Mouse (Mus musculus): ENCODE data around the gene Slc15a3. TPM values are rescaled to one million over a fixed set of nuclear protein-coding genes. Genes with fewer than 3 reads are reported as not detected.

Gene Slc15a3
- polyA plus RNA-seq, 1 experiment from 2014 or later, result 0.33 TPM

- Histone ChIP-seq H3K4me2 (ENCODE audit: low read length) (no peak overlapping the region), H3K9ac (ENCODE audit: low read depth, low read length) (no peak overlapping the region), H3K27me3 (replicated peaks; ENCODE audit: control insufficient read depth, insufficient read depth, low read length) (no peaks in the 10 kb centered on the region), H3K27ac (ENCODE audit: low read depth, low read length) (no peak overlapping the region), H3K4me1 (ENCODE audit: control insufficient read depth, insufficient read depth, low read depth, low read length) (no peaks in the 10 kb centered on the region; the same call in 1 of the 2 replicates), H3K4me3 (ENCODE audit: low read length) (no peak overlapping the region), H3K36me3 (ENCODE audit: control insufficient read depth, insufficient read depth, low read length) (peaks cover 30% of the 10 kb centered on the region), H3K9me3 (ENCODE audit: control insufficient read depth, low read length) (no peaks in the 10 kb centered on the region)
- 90% methylated on average over 3 of the region's 3 CpGs for WGBS
- ATAC-seq, result no peak
These were observed 15.9 kb downstream of the Slc15a3 start for GRCm38 (mm10) chr19:10855422-10855821.

GRCm38 (mm10) chr19:10856520-10856919, 17.0 kb downstream of the Slc15a3 start:
- H3K4me2 ChIP-seq (ENCODE audit: low read length), result no peak overlapping the region
- H3K27ac ChIP-seq (ENCODE audit: low read depth, low read length), result no peak overlapping the region
- H3K36me3 ChIP-seq (ENCODE audit: control insufficient read depth, insufficient read depth, low read length), result peaks cover 37% of the 10 kb centered on the region
- no peaks in the 10 kb centered on the region for H3K9me3 ChIP-seq (ENCODE audit: control insufficient read depth, low read length)
- H3K27me3 ChIP-seq (replicated peaks; ENCODE audit: control insufficient read depth, insufficient read depth, low read length), result no peaks in the 10 kb centered on the region
- H3K9ac ChIP-seq (ENCODE audit: low read depth, low read length), result no peak overlapping the region
- H3K4me1 ChIP-seq (ENCODE audit: control insufficient read depth, insufficient read depth, low read depth, low read length), result no peaks in the 10 kb centered on the region; the same call in 1 of the 2 replicates
- H3K4me3 ChIP-seq (ENCODE audit: low read length), result no peak overlapping the region
- 0 out of 2 replicates have a peak, but pooled peaks have one; percentile 18 for ATAC-seq
- 47% methylated on average over 2 of the region's 2 CpGs for WGBS

GRCm38 (mm10) chr19:10860072-10860497, 20.6 kb downstream of the Slc15a3 start:
- Histone ChIP-seq H3K27me3 (replicated peaks; ENCODE audit: control insufficient read depth, insufficient read depth, low read length) (no peaks in the 10 kb centered on the region), H3K4me2 (ENCODE audit: low read length) (no peak overlapping the region), H3K4me1 (ENCODE audit: control insufficient read depth, insufficient read depth, low read depth, low read length) (no peaks in the 10 kb centered on the region; the same call in 1 of the 2 replicates), H3K27ac (ENCODE audit: low read depth, low read length) (no peak overlapping the region), H3K36me3 (ENCODE audit: control insufficient read depth, insufficient read depth, low read length) (peaks cover 71% of the 10 kb centered on the region), H3K4me3 (ENCODE audit: low read length) (no peak overlapping the region), H3K9ac (ENCODE audit: low read depth, low read length) (no peak overlapping the region), H3K9me3 (ENCODE audit: control insufficient read depth, low read length) (no peaks in the 10 kb centered on the region)
- ATAC-seq, result no peak
- WGBS, result 51% methylated on average over 22 of the region's 22 CpGs

GRCm38 (mm10) chr19:10866351-10866750, 26.8 kb downstream of the Slc15a3 start:
- WGBS, result 91% methylated on average over 13 of the region's 13 CpGs
- Histone ChIP-seq H3K9ac (ENCODE audit: low read depth, low read length) (no peak overlapping the region), H3K27me3 (replicated peaks; ENCODE audit: control insufficient read depth, insufficient read depth, low read length) (no peaks in the 10 kb centered on the region), H3K27ac (ENCODE audit: low read depth, low read length) (no peak overlapping the region), H3K4me3 (ENCODE audit: low read length) (no peak overlapping the region), H3K4me2 (ENCODE audit: low read length) (no peak overlapping the region), H3K36me3 (ENCODE audit: control insufficient read depth, insufficient read depth, low read length) (peaks cover 55% of the 10 kb centered on the region), H3K9me3 (ENCODE audit: control insufficient read depth, low read length) (no peaks in the 10 kb centered on the region), H3K4me1 (ENCODE audit: control insufficient read depth, insufficient read depth, low read depth, low read length) (peaks cover 22% of the 10 kb centered on the region)
- no peak for ATAC-seq

GRCm38 (mm10) chr19:10867946-10868622, 28.6 kb downstream of the Slc15a3 start:
- Histone ChIP-seq H3K4me1 (ENCODE audit: control insufficient read depth, insufficient read depth, low read depth, low read length) (peaks cover 22% of the 10 kb centered on the region), H3K36me3 (ENCODE audit: control insufficient read depth, insufficient read depth, low read length) (peaks cover 49% of the 10 kb centered on the region), H3K27ac (ENCODE audit: low read depth, low read length) (peak overlapping the region; percentile 35), H3K9me3 (ENCODE audit: control insufficient read depth, low read length) (no peaks in the 10 kb centered on the region), H3K9ac (ENCODE audit: low read depth, low read length) (peak overlapping the region; percentile 95), H3K4me2 (ENCODE audit: low read length) (peak overlapping the region; percentile 82), H3K4me3 (ENCODE audit: low read length) (peak overlapping the region; percentile 85), H3K27me3 (replicated peaks; ENCODE audit: control insufficient read depth, insufficient read depth, low read length) (no peaks in the 10 kb centered on the region)
- ATAC-seq, result 0 out of 2 replicates have a peak, but pooled peaks have one; percentile 1
- 18% methylated on average over 5 of the region's 5 CpGs for WGBS

GRCm38 (mm10) chr19:10868623-10869141, 29.2 kb downstream of the Slc15a3 start:
- WGBS, result under 1% methylated on average over 17 of the region's 17 CpGs
- H3K4me2 ChIP-seq (ENCODE audit: low read length), result peak overlapping the region; percentile 82
- ATAC-seq, result peak; percentile 40
- peaks cover 43% of the 10 kb centered on the region for H3K36me3 ChIP-seq (ENCODE audit: control insufficient read depth, insufficient read depth, low read length)
- H3K27ac ChIP-seq (ENCODE audit: low read depth, low read length), result peak overlapping the region; percentile 88
- peak overlapping the region; percentile 85 for H3K4me3 ChIP-seq (ENCODE audit: low read length)
- peak overlapping the region; percentile 95 for H3K9ac ChIP-seq (ENCODE audit: low read depth, low read length)
- H3K27me3 ChIP-seq (replicated peaks; ENCODE audit: control insufficient read depth, insufficient read depth, low read length), result no peaks in the 10 kb centered on the region
- H3K9me3 ChIP-seq (ENCODE audit: control insufficient read depth, low read length), result no peaks in the 10 kb centered on the region
- peaks cover 22% of the 10 kb centered on the region for H3K4me1 ChIP-seq (ENCODE audit: control insufficient read depth, insufficient read depth, low read depth, low read length)

DNA sequence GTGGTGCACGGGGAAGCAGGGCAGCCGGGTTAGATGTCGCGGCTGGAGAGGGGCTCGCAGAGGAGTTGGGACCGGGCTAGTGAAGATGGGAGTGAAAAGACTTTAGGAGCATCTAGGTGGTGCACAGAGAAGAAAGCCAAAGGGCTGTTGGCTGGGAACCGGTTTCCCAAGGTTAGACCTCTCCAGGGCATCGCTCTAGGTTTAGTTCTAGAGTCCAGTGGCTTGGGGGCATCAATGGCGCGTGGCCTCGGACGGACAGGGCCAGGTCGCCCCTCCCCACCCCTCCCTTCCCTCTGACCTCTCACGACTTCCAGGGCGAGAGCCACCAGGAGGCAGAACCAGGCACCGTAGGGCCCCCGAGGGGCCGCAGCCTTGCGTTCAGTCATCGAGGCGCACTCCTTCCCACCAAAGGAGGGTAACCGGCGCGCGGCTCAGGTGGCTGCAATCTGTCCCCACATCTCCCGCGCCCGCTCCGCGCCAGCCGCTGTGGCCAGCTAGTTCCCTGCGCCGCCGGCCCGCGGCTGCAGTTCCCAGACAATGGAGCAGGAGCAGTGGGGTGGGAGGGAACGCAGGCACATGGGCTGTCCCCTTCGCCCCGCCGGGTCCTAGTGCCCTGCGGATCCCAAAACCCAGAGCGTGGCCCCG, 29.8 kb downstream of the Slc15a3 start:
- peak overlapping the region; percentile 85 for H3K4me3 ChIP-seq (ENCODE audit: low read length)
- H3K9ac ChIP-seq (ENCODE audit: low read depth, low read length), result peak overlapping the region; percentile 95
- ATAC-seq, result peak; percentile 95
- no peaks in the 10 kb centered on the region for H3K9me3 ChIP-seq (ENCODE audit: control insufficient read depth, low read length)
- H3K27ac ChIP-seq (ENCODE audit: low read depth, low read length), result peak overlapping the region; percentile 88
- peaks cover 44% of the 10 kb centered on the region for H3K36me3 ChIP-seq (ENCODE audit: control insufficient read depth, insufficient read depth, low read length)
- peaks cover 22% of the 10 kb centered on the region for H3K4me1 ChIP-seq (ENCODE audit: control insufficient read depth, insufficient read depth, low read depth, low read length)
- no peaks in the 10 kb centered on the region for H3K27me3 ChIP-seq (replicated peaks; ENCODE audit: control insufficient read depth, insufficient read depth, low read length)
- WGBS, result 0% methylated on average over 43 of the region's 43 CpGs
- peak overlapping the region; percentile 82 for H3K4me2 ChIP-seq (ENCODE audit: low read length)

- ATAC-seq, result peak; percentile 58
- H3K9me3 ChIP-seq (ENCODE audit: control insufficient read depth, low read length), result no peaks in the 10 kb centered on the region
- WGBS, result 3% methylated on average over 8 of the region's 8 CpGs
- H3K27ac ChIP-seq (ENCODE audit: low read depth, low read length), result peak within 1 kb of the TSS; percentile 88
- peak within 1 kb of the TSS; percentile 85 for H3K4me3 ChIP-seq (ENCODE audit: low read length)
- no peaks in the 10 kb centered on the region for H3K27me3 ChIP-seq (replicated peaks; ENCODE audit: control insufficient read depth, insufficient read depth, low read length)
- H3K36me3 ChIP-seq (ENCODE audit: control insufficient read depth, insufficient read depth, low read length), result peaks cover 38% of the 10 kb centered on the region
- H3K4me1 ChIP-seq (ENCODE audit: control insufficient read depth, insufficient read depth, low read depth, low read length), result peaks cover 22% of the 10 kb centered on the region
- H3K4me2 ChIP-seq (ENCODE audit: low read length), result peak within 1 kb of the TSS; percentile 82
- H3K9ac ChIP-seq (ENCODE audit: low read depth, low read length), result peak within 1 kb of the TSS; percentile 95
These were observed 30.5 kb downstream of the Slc15a3 start, which contains the start of gene Tmem132a for GRCm38 (mm10) chr19:10869886-10870527. TSS of gene Tmem132a (minus strand) at chr19:10869940.

GRCm38 (mm10) chr19:10870676-10871075, 31.1 kb downstream of the Slc15a3 start:
- no peaks in the 10 kb centered on the region for H3K27me3 ChIP-seq (replicated peaks; ENCODE audit: control insufficient read depth, insufficient read depth, low read length)
- H3K9me3 ChIP-seq (ENCODE audit: control insufficient read depth, low read length), result no peaks in the 10 kb centered on the region
- no peak overlapping the region for H3K4me2 ChIP-seq (ENCODE audit: low read length)
- 91% methylated on average over 3 of the region's 3 CpGs for WGBS
- peaks cover 22% of the 10 kb centered on the region for H3K4me1 ChIP-seq (ENCODE audit: control insufficient read depth, insufficient read depth, low read depth, low read length)
- no peak overlapping the region for H3K27ac ChIP-seq (ENCODE audit: low read depth, low read length)
- no peak overlapping the region for H3K9ac ChIP-seq (ENCODE audit: low read depth, low read length)
- peaks cover 31% of the 10 kb centered on the region for H3K36me3 ChIP-seq (ENCODE audit: control insufficient read depth, insufficient read depth, low read length)
- no peak overlapping the region for H3K4me3 ChIP-seq (ENCODE audit: low read length)
- ATAC-seq, result no peak

Data from hindbrain, embryonic 16.5 days (tissue).